Mouse (Mus musculus): ENCODE measurements around the gene Qpctl. TPM values are rescaled to one million over a fixed set of nuclear protein-coding genes. Genes with fewer than 3 reads are reported as not detected.

Qpctl gene
- polyA plus RNA-seq, 1 experiment from 2014 or later: 20.0 TPM

- Histone ChIP-seq H3K9me3 (ENCODE audit: control insufficient read depth, low read length) (no peaks in the 10 kb centered on the region), H3K9ac (replicated peaks; ENCODE audit: low read length) (no peak overlapping the region), H3K27ac (replicated peaks; ENCODE audit: low read depth, low read length) (no peak overlapping the region), H3K4me2 (ENCODE audit: low read length) (no peak overlapping the region), H3K4me1 (ENCODE audit: control insufficient read depth, insufficient read depth, low read length) (peaks cover 9% of the 10 kb centered on the region; the same call in 1 of the 2 replicates), H3K36me3 (ENCODE audit: control insufficient read depth, insufficient read depth, low read length) (peaks cover 5% of the 10 kb centered on the region; the same call in 1 of the 2 replicates), H3K4me3 (replicated peaks; ENCODE audit: low read depth, low read length) (no peak overlapping the region), H3K27me3 (ENCODE audit: control insufficient read depth, insufficient read depth, low read length) (no peaks in the 10 kb centered on the region)
- 98% methylated on average over 5 of the region's 5 CpGs for WGBS
- DNase-seq (no peak), ATAC-seq (ENCODE audit: low FRiP score, low TSS enrichment) (no peak)
Observed at GRCm38 (mm10) chr7:19127744-19128143, 21.3 kb downstream of the Qpctl start.

- ATAC-seq (ENCODE audit: low FRiP score, low TSS enrichment) (no peak), DNase-seq (no peak)
- H3K27ac ChIP-seq (replicated peaks; ENCODE audit: low read depth, low read length): no peak overlapping the region
- H3K9me3 ChIP-seq (ENCODE audit: control insufficient read depth, low read length): no peaks in the 10 kb centered on the region
- H3K36me3 ChIP-seq (ENCODE audit: control insufficient read depth, insufficient read depth, low read length): peaks cover 5% of the 10 kb centered on the region; the same call in 1 of the 2 replicates
- H3K4me1 ChIP-seq (ENCODE audit: control insufficient read depth, insufficient read depth, low read length): peaks cover 6% of the 10 kb centered on the region
- no peaks in the 10 kb centered on the region for H3K27me3 ChIP-seq (ENCODE audit: control insufficient read depth, insufficient read depth, low read length)
- WGBS: 91% methylated on average over 6 of the region's 6 CpGs
- no peak overlapping the region for H3K4me3 ChIP-seq (replicated peaks; ENCODE audit: low read depth, low read length)
- no peak overlapping the region for H3K4me2 ChIP-seq (ENCODE audit: low read length)
- no peak overlapping the region for H3K9ac ChIP-seq (replicated peaks; ENCODE audit: low read length)
Observed at GRCm38 (mm10) chr7:19124713-19125112, 24.4 kb downstream of the Qpctl start.

- Histone ChIP-seq H3K9ac (replicated peaks; ENCODE audit: low read length) (no peak overlapping the region), H3K27me3 (ENCODE audit: control insufficient read depth, insufficient read depth, low read length) (no peaks in the 10 kb centered on the region), H3K9me3 (ENCODE audit: control insufficient read depth, low read length) (no peaks in the 10 kb centered on the region), H3K36me3 (ENCODE audit: control insufficient read depth, insufficient read depth, low read length) (peaks cover 4% of the 10 kb centered on the region; the same call in 1 of the 2 replicates), H3K4me1 (ENCODE audit: control insufficient read depth, insufficient read depth, low read length) (peaks cover 6% of the 10 kb centered on the region), H3K27ac (replicated peaks; ENCODE audit: low read depth, low read length) (no peak overlapping the region), H3K4me3 (replicated peaks; ENCODE audit: low read depth, low read length) (no peak overlapping the region), H3K4me2 (ENCODE audit: low read length) (no peak overlapping the region)
- 93% methylated on average over 4 of the region's 4 CpGs for WGBS
- DNase-seq (no peak), ATAC-seq (ENCODE audit: low FRiP score, low TSS enrichment) (no peak)
Observed at GRCm38 (mm10) chr7:19121686-19122085, 27.4 kb downstream of the Qpctl start.

GRCm38 (mm10) chr7:19119631-19120429 lies 29.3 kb downstream of the Qpctl start, which contains the start of gene Fbxo46:
Fbxo46 (plus strand) TSS chr7:19119859.
- Histone ChIP-seq H3K9me3 (ENCODE audit: control insufficient read depth, low read length) (no peaks in the 10 kb centered on the region), H3K4me2 (ENCODE audit: low read length) (peak within 1 kb of the TSS; percentile 85), H3K9ac (replicated peaks; ENCODE audit: low read length) (peak within 1 kb of the TSS; percentile 73), H3K4me1 (ENCODE audit: control insufficient read depth, insufficient read depth, low read length) (peaks cover 6% of the 10 kb centered on the region), H3K36me3 (ENCODE audit: control insufficient read depth, insufficient read depth, low read length) (no peaks in the 10 kb centered on the region), H3K27ac (replicated peaks; ENCODE audit: low read depth, low read length) (peak within 1 kb of the TSS; percentile 53; the same call in 1 of the 2 replicates), H3K27me3 (ENCODE audit: control insufficient read depth, insufficient read depth, low read length) (no peaks in the 10 kb centered on the region), H3K4me3 (replicated peaks; ENCODE audit: low read depth, low read length) (peak within 1 kb of the TSS; percentile 60)
- 3% methylated on average over 34 of the region's 34 CpGs for WGBS
- DNase-seq: peak; percentile 98
- ATAC-seq (ENCODE audit: low FRiP score, low TSS enrichment): peak; percentile 94

- ATAC-seq (ENCODE audit: low FRiP score, low TSS enrichment) (peak; percentile 9; the same call in 1 of the 2 replicates), DNase-seq (no peak)
- WGBS: 91% methylated on average over 8 of the region's 8 CpGs
- Histone ChIP-seq H3K9ac (replicated peaks; ENCODE audit: low read length) (no peak overlapping the region), H3K4me2 (ENCODE audit: low read length) (no peak overlapping the region), H3K4me3 (replicated peaks; ENCODE audit: low read depth, low read length) (no peak overlapping the region), H3K4me1 (ENCODE audit: control insufficient read depth, insufficient read depth, low read length) (peaks cover 6% of the 10 kb centered on the region), H3K27ac (replicated peaks; ENCODE audit: low read depth, low read length) (no peak overlapping the region), H3K27me3 (ENCODE audit: control insufficient read depth, insufficient read depth, low read length) (no peaks in the 10 kb centered on the region), H3K9me3 (ENCODE audit: control insufficient read depth, low read length) (no peaks in the 10 kb centered on the region), H3K36me3 (ENCODE audit: control insufficient read depth, insufficient read depth, low read length) (no peaks in the 10 kb centered on the region)
Observed at GRCm38 (mm10) chr7:19119083-19119482, 30.0 kb downstream of the Qpctl start.

GRCm38 (mm10) chr7:19118028-19118771 lies 30.9 kb downstream of the Qpctl start, which contains the start of gene Gm4969:
Gm4969 (minus strand) TSS chr7:19118368.
- ATAC-seq (ENCODE audit: low FRiP score, low TSS enrichment) (peak; percentile 48), DNase-seq (peak; percentile 84)
- Histone ChIP-seq H3K36me3 (ENCODE audit: control insufficient read depth, insufficient read depth, low read length) (no peaks in the 10 kb centered on the region), H3K4me3 (replicated peaks; ENCODE audit: low read depth, low read length) (peak within 1 kb of the TSS; percentile 30), H3K9me3 (ENCODE audit: control insufficient read depth, low read length) (no peaks in the 10 kb centered on the region), H3K4me2 (ENCODE audit: low read length) (peak within 1 kb of the TSS; percentile 49), H3K27ac (replicated peaks; ENCODE audit: low read depth, low read length) (no peak within 1 kb of the TSS), H3K27me3 (ENCODE audit: control insufficient read depth, insufficient read depth, low read length) (no peaks in the 10 kb centered on the region), H3K4me1 (ENCODE audit: control insufficient read depth, insufficient read depth, low read length) (peaks cover 6% of the 10 kb centered on the region), H3K9ac (replicated peaks; ENCODE audit: low read length) (no peak within 1 kb of the TSS)
- WGBS: 23% methylated on average over 61 of the region's 64 CpGs

GRCm38 (mm10) chr7:19109565-19109964 lies 39.5 kb downstream of the Qpctl start:
- no peak overlapping the region for H3K27ac ChIP-seq (replicated peaks; ENCODE audit: low read depth, low read length)
- H3K4me3 ChIP-seq (replicated peaks; ENCODE audit: low read depth, low read length): no peak overlapping the region
- no peaks in the 10 kb centered on the region for H3K27me3 ChIP-seq (ENCODE audit: control insufficient read depth, insufficient read depth, low read length)
- no peak overlapping the region for H3K9ac ChIP-seq (replicated peaks; ENCODE audit: low read length)
- H3K4me1 ChIP-seq (ENCODE audit: control insufficient read depth, insufficient read depth, low read length): no peaks in the 10 kb centered on the region
- no peak overlapping the region for H3K4me2 ChIP-seq (ENCODE audit: low read length)
- no peak for ATAC-seq (ENCODE audit: low FRiP score, low TSS enrichment)
- H3K9me3 ChIP-seq (ENCODE audit: control insufficient read depth, low read length): no peaks in the 10 kb centered on the region
- no peak for DNase-seq
- no peaks in the 10 kb centered on the region for H3K36me3 ChIP-seq (ENCODE audit: control insufficient read depth, insufficient read depth, low read length)
- 88% methylated on average over 1 of the region's 1 CpGs for WGBS

GRCm38 (mm10) chr7:19107436-19107835 lies 41.7 kb downstream of the Qpctl start:
- 64% methylated on average over 3 of the region's 3 CpGs for WGBS
- no peak overlapping the region for H3K4me2 ChIP-seq (ENCODE audit: low read length)
- no peaks in the 10 kb centered on the region for H3K36me3 ChIP-seq (ENCODE audit: control insufficient read depth, insufficient read depth, low read length)
- no peaks in the 10 kb centered on the region for H3K27me3 ChIP-seq (ENCODE audit: control insufficient read depth, insufficient read depth, low read length)
- no peak for DNase-seq
- no peak overlapping the region for H3K27ac ChIP-seq (replicated peaks; ENCODE audit: low read depth, low read length)
- ATAC-seq (ENCODE audit: low FRiP score, low TSS enrichment): no peak
- H3K4me3 ChIP-seq (replicated peaks; ENCODE audit: low read depth, low read length): no peak overlapping the region
- no peak overlapping the region for H3K9ac ChIP-seq (replicated peaks; ENCODE audit: low read length)
- no peaks in the 10 kb centered on the region for H3K9me3 ChIP-seq (ENCODE audit: control insufficient read depth, low read length)
- H3K4me1 ChIP-seq (ENCODE audit: control insufficient read depth, insufficient read depth, low read length): no peaks in the 10 kb centered on the region

Measured in midbrain, embryonic 14.5 days (tissue).